Mouse (Mus musculus) heart, postnatal 25 days (tissue): ENCODE results near the gene 1500011B03Rik. TPM values are rescaled to one million over a fixed set of nuclear protein-coding genes. Genes with fewer than 3 reads are reported as not detected.
"Not testable (repeated sequence)": the region's sequence is repeated elsewhere in the genome, so short reads cannot be mapped to it uniquely, and the experiment has no call there.

Experiments used
- DNase-seq: peaks from one replicate; pipeline ENCODE4 v3.0.0; 2022; ENCODE audit warnings: low spot score
- intact Hi-C: fragments of 180-260 bp; cut with DNase I; formaldehyde crosslinking; loops from one replicate; pipeline ENCODE4 v1.15.1; 2025
- total RNA-seq, 2 experiments: library from RNA; stranded (reverse); gene quantifications; 2 replicates each; pipeline ENCODE4 v1.2.3; 2021

Gene 1500011B03Rik
- total RNA-seq, result 1 to 10 TPM; 5.1 to 5.7 TPM

DNA sequence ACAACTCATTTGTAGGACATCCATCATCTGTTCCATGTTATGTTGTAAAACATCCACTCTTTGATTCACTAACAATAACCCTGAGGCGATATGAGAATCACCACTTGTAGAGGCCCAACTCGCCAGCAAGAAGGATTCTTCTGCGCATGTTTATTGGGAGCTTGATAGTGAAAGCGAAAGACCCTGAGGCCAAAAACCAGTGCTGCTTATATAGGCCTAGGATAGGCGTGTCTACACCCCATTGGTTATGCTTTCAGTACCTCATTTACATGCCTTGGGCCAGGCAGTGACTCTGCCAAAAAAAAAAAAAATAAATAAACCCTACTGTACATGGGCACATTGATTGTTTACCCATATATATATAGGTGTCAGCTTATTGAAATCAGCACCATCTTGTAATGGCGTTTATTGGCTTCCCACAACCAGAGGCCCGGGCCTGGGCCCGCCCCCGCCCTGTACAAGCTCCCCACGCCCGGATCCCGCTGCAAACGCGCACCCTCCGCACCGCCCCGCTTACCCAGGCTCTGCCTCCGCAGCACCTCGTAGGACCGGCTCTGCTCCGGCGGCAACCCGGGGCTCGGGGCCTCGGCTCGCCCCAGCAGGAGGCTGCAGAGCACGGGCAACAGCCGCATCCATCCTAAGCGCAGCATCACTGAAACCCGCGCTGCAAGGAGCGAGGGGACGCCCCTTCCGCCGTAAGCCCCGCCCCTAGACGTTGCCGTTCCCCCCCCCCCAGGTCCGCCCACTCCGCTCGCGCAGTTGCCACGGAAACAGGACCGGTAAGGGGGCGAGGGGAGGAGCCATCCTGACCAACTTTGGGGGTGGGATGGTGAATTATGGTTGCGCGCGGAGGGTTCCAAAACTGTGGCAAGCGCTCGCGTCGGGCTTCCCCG lies at the start of gene 1500011B03Rik:
1500011B03Rik (minus strand) TSS at position 673 of the 893 bp plus-strand sequence.
- no peak for DNase-seq
- intact Hi-C loops, result loop anchor here (5.0 kb wide), 1 partner anchor 74 kb away; the partner anchor contains the start of gene Oasl2

DNA sequence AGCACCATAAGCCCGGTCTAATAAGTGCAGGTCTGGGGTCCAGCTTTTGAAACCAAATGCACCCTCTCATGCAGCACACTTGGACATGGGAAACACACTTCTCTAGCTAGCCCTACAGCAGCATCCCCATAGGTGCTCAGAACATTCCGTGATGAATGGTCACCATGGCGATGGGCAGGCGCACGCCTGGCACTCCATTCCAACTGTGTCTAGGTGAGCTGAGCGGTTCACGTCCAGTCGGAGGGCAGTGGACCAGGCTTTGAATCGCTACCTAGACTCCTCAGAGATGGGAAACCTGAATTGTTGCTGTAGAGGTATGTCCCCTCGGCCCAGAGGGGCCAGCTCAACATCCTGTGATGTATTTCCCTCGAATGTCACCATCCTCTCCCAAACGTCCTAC lies 42.0 kb upstream of the 1500011B03Rik start:
- intact Hi-C loops, result no loop called here
- DNase-seq, result no peak

GRCm38 (mm10) chr5:114864813-114865212 lies 41.5 kb upstream of the 1500011B03Rik start:
- DNase-seq, result no peak
- intact Hi-C loops, result no loop called here

- intact Hi-C loops, result no loop called here
Observed at GRCm38 (mm10) chr5:114861730-114862129, 38.5 kb upstream of the 1500011B03Rik start.

GRCm38 (mm10) chr5:114859253-114859652 lies 36.0 kb upstream of the 1500011B03Rik start:
- peak; percentile 33 for DNase-seq
- intact Hi-C loops, result loop anchor here (5.0 kb wide), 1 partner anchor 152 kb away; the partner anchor contains the start of gene Tchp

More at GRCm38 (mm10) chr5:114861730-114862129, 38.5 kb upstream of the 1500011B03Rik start:
- DNase-seq, result no peak

- no peak for DNase-seq
- intact Hi-C loops, result loop anchor here (5.0 kb wide), 1 partner anchor 151 kb away; the partner anchor contains the start of gene Tchp
Observed at GRCm38 (mm10) chr5:114858582-114858981, 35.3 kb upstream of the 1500011B03Rik start, which contains the start of gene Gm9936. Gene Gm9936 (minus strand): TSS chr5:114858682.

- intact Hi-C loops, DNase-seq: not testable (repeated sequence)
Observed at GRCm38 (mm10) chr5:114853364-114853763, 30.1 kb upstream of the 1500011B03Rik start, which contains the start of gene 4930519G04Rik. Gene 4930519G04Rik (plus strand): TSS chr5:114853664.

GRCm38 (mm10) chr5:114851565-114852236 lies 28.4 kb upstream of the 1500011B03Rik start:
- intact Hi-C loops, result no loop called here
- no peak for DNase-seq

DNA sequence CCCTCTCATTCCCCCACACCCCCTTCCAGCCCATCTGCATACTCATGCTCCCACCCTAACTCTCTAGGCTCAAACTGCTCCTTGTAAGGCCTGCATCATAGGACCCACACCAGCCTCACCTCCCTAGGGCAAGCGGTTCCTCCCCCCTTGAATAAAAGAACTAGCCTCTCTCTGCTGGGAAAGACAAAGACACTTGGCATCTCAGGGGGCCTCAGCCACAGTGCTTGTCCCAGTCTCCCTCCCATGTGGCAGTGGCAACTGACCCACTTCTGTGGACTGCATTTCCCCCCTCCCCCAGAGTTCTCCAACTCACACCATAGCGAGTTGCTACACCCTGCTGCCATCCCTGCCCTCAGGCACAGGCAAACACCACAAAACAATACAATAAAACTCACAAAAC lies 21.1 kb upstream of the 1500011B03Rik start:
- intact Hi-C loops, DNase-seq: not testable (repeated sequence)

DNA sequence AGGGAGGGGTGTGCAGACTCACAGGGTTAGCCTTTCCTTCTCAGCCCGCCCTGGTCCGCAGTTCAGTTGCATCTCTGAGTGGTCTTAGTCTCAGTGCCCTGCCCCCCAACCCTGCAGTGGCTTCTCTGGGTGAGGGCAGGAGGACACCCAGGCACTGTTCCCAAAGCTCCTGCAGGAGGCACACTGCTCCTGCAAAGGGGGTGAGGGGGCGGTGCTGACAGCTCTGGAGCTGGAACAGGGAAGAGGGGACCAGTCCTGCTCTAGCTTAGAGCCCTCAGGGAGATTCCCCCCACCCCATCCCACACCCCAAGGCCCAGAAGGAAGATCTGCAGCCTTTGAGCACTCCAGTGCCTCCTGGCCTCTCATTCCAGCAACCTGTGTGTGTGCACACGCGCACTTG lies 19.4 kb upstream of the 1500011B03Rik start:
- DNase-seq, result no peak
- intact Hi-C loops, result no loop called here

DNA sequence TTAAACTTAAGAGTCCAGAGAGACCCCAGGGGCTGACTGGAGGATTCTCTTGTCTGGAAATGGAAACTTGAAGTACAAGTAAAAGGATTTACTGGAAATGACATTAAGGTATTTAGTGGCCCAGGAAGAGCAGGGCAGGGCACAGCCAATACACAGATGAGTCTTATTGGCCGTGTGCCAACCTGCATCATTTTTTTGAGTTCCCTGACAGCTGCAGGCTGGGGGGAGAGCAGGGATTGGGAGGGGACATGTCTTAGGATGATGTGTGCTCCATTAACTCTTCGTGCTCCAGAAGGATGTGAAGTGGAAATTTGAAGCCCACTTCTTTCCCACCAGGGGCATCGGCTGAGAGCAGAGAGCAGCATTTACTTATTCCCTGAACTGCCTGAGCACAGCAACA lies 18.9 kb upstream of the 1500011B03Rik start:
- DNase-seq, intact Hi-C loops: not testable (repeated sequence)

- DNase-seq, result not testable (repeated sequence)
Observed at GRCm38 (mm10) chr5:114840481-114840880, 17.2 kb upstream of the 1500011B03Rik start.

GRCm38 (mm10) chr5:114836886-114837285 lies 13.6 kb upstream of the 1500011B03Rik start:
- no peak for DNase-seq
- intact Hi-C loops, result no loop called here

More at GRCm38 (mm10) chr5:114840481-114840880, 17.2 kb upstream of the 1500011B03Rik start:
- intact Hi-C loops, result not testable (repeated sequence)

- no peak for DNase-seq
Observed at GRCm38 (mm10) chr5:114829740-114830139, 6.5 kb upstream of the 1500011B03Rik start.

GRCm38 (mm10) chr5:114827427-114827826 lies 4.2 kb upstream of the 1500011B03Rik start:
- intact Hi-C loops, result no loop called here
- no peak for DNase-seq

More at GRCm38 (mm10) chr5:114829740-114830139, 6.5 kb upstream of the 1500011B03Rik start:
- intact Hi-C loops, result no loop called here

DNA sequence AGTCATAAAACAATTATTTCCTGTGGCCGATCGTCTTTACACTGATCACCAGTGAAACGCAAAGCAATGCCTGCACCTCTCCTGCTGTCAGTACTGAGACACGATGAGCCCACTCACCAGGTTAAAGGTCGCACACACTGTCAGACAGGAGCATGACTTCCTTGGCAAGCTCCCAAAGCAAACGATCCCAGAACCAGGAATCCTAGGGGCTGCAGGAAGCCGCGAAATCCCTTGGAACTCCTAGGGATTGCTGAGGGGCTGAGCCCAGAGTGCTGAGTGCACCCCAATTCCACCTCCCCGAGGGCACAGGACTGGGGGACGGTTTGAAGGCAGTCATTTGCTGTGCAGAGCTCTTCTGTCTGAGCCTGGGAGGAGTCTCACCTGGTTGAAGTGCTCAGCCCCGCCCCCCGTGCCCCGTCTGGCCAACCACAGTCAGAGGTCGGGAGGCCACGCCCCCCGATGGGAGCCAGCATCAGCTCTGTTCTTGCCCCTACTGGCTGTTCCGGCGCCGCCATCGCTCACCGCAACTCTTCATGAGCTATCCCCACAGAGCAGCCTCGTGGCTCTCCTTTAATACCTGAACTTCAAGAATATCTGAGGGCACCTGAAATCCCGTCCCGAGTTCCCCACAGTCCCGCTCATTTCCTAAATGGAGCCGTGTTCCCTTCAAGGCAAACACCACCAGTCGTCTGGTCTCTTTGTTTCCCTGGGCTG lies 2.9 kb upstream of the 1500011B03Rik start:
- DNase-seq, result no peak

GRCm38 (mm10) chr5:114824197-114824596 lies 929 bp upstream of the 1500011B03Rik start:
- no peak for DNase-seq
- intact Hi-C loops, result loop anchor here (5.0 kb wide), 1 partner anchor 73 kb away; the partner anchor contains the start of gene Oasl2

More for the DNA sequence above, 2.9 kb upstream of the 1500011B03Rik start:
- intact Hi-C loops, result no loop called here

DNA sequence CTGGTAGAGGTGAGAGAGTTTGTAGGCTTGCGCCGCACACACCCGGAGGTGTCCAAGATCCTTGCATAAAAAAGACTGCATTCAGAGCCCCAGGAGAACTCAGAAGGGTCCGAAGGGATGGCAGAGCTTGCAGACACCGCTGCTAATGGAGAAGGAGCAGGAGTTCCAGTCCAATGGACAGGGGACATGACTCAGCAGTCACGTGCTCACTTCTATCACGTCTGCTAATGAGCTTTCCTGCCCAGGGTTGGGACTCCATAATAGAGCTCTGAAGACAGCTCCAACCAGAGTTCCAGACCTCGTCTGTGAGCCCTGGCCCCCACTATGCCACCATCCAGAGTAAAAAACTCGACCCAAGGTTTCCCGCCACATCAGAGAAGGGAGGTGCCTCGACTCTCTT lies 5.1 kb downstream of the 1500011B03Rik start:
- no peak for DNase-seq
- intact Hi-C loops, result no loop called here

DNA sequence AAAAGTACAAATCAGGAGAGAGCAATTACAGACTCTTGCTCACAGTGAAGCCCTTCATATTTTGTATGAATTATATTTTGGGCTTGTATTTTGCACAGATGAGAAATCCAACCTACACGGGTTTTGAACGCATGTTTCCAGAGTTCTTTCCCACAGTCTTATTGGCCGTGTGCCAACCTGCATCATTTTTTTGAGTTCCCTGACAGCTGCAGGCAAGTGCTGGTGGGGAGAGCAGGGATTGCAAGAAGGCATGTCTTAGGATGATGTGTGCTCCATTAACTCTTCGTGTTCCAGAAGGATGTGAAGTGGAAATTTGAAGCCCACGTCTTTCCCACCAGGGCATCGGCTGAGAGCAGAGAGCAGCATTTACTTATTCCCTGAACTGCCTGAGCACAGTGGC lies 6.7 kb downstream of the 1500011B03Rik start:
- DNase-seq, result no peak
- intact Hi-C loops, result no loop called here
